Mouse (Mus musculus) ES-E14 (cell line): Measurements from ENCODE around the gene Plekhg2.

ENCODE experiments used
- CHD2 ChIP-seq: IDR thresholded peaks from 2 replicates; pipeline ENCODE4 v1.6.1; 2014; ENCODE audit warnings: mild to moderate bottlenecking, low read depth, low read length, inconsistent platforms
- ZC3H11A ChIP-seq: IDR thresholded peaks from 2 replicates; pipeline ENCODE4 v1.6.1; 2012; ENCODE audit warnings: low read depth, mild to moderate bottlenecking, inconsistent platforms, low read length, borderline replicate concordance
- ZNF384 ChIP-seq: IDR thresholded peaks from 2 replicates; pipeline ENCODE4 v1.6.1; 2012; ENCODE audit warnings: low read depth, low read length, inconsistent platforms

DNA sequence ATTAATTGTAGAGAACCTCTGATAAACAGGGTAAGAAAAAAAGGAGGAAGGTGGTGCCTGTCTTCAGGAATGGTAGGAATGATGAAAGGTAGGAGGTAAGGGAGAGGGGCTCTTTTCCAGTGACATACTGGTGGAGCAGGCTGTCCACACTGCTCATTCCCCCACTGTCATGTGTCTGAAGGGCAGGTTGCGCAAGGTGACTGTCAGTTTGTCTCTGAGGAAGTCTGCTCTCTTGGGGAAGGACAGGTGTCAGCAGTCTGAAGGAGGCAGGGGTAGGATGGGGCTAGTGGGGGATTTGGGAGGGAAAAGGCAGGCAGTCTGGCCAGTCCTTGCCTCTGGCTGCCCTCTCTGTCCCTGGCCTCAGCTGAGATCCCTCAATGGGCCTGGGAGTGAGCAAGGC lies 28.6 kb upstream of the Plekhg2 start:
- no peak for TF ChIP-seq ZNF384
- TF ChIP-seq CHD2 = no peak
- no peak for TF ChIP-seq ZC3H11A
